Mouse (Mus musculus) small intestine, adult 2 months (tissue): ENCODE measurements around the gene Galnt7.

Experiments
- CTCF ChIP-seq: fragments of 200-500 bp; IDR thresholded peaks from 2 replicates; pipeline ENCODE4 v1.5.1; 2012; ENCODE audit warnings: low read depth, mild to moderate bottlenecking, control low read depth, inconsistent platforms, low read length, moderate library complexity, mixed read lengths; ENCODE audit not compliant: insufficient replicate concordance, insufficient read length; ENCODE audit errors: extremely low read depth
- POLR2A ChIP-seq: fragments of 200-500 bp; IDR thresholded peaks from 2 replicates; pipeline ENCODE4 v1.6.1; 2012; ENCODE audit warnings: low read depth, mild to moderate bottlenecking, control low read depth, inconsistent platforms, low read length, moderate library complexity

DNA sequence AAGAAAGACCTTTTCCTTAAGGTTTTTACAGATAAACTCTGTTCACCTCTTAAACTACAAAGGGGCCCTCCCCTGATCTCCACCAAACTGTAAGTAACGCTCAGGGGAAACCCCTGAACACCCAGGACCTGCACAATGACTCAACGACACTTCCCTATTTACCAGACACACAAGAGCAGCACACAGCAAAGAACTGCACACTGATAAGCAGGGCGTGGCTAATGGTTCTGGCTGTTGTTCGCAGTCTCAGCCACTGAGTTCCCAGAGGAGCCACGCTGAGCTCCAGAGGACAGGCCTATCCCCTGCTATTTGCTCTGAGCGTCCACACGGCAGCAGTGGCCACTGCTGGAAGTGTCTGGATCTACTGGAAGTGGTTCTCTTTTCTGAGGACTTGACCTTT, 76.6 kb downstream of the Galnt7 start:
- TF ChIP-seq POLR2A (no peak), CTCF (0 out of 2 replicates have a peak, but pooled peaks have one; percentile 33)
